Mouse (Mus musculus) embryonic facial prominence, embryonic 13.5 days (tissue): ENCODE results near the gene Abcg5. TPM values are rescaled to one million over a fixed set of nuclear protein-coding genes. Genes with fewer than 3 reads are reported as not detected.

Source experiments
- ATAC-seq: fragments of 200-750 bp; cut with Nextera tagmentation; 2 replicates; pipeline ENCODE4 v1.8.0; 2017; ENCODE audit warnings: low read depth; ENCODE audit not compliant: insufficient number of reproducible peaks, insufficient read depth, low FRiP score, low TSS enrichment
- H3K27ac ChIP-seq: fragments of 300-500 bp; sonication (generic); 2 replicates; pipeline ENCODE4 v1.5.1; 2015; ENCODE audit warnings: moderate library complexity, mild to moderate bottlenecking, inconsistent platforms
- H3K27me3 ChIP-seq: fragments of 300-500 bp; sonication (generic); 2 replicates; pipeline ENCODE4 v1.6.1; 2015; ENCODE audit warnings: mild to moderate bottlenecking, inconsistent platforms
- H3K36me3 ChIP-seq: fragments of 300-500 bp; sonication (generic); 2 replicates; pipeline ENCODE4 v1.6.1; 2015; ENCODE audit warnings: mild to moderate bottlenecking, inconsistent platforms
- H3K4me1 ChIP-seq: fragments of 300-500 bp; sonication (generic); 2 replicates; pipeline ENCODE4 v1.6.1; 2015; ENCODE audit warnings: inconsistent platforms
- H3K4me2 ChIP-seq: fragments of 300-500 bp; sonication (generic); 2 replicates; pipeline ENCODE4 v1.6.1; 2015; ENCODE audit warnings: moderate library complexity, mild to moderate bottlenecking, inconsistent platforms
- H3K4me3 ChIP-seq: fragments of 300-500 bp; sonication (generic); 2 replicates; pipeline ENCODE4 v1.5.1; 2015; ENCODE audit warnings: mild to moderate bottlenecking, inconsistent platforms
- H3K9ac ChIP-seq: fragments of 300-500 bp; sonication (generic); 2 replicates; pipeline ENCODE4 v1.6.1; 2015; ENCODE audit warnings: mild to moderate bottlenecking, inconsistent platforms
- H3K9me3 ChIP-seq: fragments of 300-500 bp; sonication (generic); 2 replicates; pipeline ENCODE4 v1.6.1; 2016; ENCODE audit warnings: inconsistent platforms
- WGBS: fragments of 180-500 bp; shearing (Covaris S2); methylation state at CpG from one replicate; pipeline ENCODE4 v1.1.7; 2015; ENCODE audit warnings: mixed read lengths; 5-methylcytosine and 5-hydroxymethylcytosine counted together
- polyA plus RNA-seq: library from polyadenylated mRNA; unstranded; fragments of >200 nt; fragmentation: Nextera tagmentation; extraction: Ambion mirVana; gene quantifications from 2 replicates; pipeline ENCODE4 v1.2.1, GENCODE M21; 2015

The Abcg5 gene
- polyA plus RNA-seq = 3.0 and 4.8 TPM in 2 replicates

DNA sequence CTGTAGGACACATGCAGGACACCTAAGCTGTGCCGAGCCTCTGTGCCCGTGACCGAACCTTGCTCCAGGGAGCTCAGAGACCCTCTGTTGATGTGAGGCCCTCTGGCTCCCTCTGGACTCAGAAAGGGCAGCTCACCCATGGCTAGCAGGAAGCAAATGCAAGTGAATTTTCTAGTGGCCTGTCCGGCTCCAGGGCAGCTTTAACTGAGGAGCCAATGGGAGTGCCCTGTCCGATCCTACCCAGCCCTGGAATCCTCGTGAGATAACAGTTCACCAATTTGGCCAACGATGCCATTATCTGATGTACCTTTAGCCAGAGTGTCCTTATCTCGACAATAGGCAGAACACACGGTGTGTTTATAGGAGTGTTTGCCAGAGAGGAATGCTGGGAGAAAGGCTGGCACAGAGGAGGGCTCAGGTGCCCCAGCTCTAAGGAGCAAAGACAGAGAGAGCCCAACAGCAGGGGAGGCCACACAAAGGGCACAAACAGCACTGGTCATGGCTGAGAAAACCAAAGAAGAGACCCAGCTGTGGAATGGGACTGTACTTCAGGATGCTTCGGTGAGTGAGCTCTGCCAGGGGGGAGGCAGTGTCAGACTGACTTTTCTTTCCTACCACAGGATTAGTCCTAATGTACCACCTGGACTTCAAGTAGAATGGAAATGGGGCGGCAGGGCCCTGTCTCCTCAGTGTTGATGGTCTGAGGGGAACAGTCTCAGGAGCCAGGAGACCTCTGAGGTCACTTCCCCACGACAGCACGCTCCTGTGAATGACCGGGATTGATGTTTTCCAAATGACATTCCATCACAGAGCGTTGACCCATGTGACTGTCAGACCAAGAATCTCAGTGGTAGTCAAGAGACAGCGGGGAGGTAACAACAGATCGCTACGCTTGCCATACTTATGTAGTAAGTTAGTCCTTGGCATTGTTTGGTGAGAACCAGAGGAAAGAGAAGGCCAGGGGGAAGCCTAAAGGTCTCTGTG is at the start of gene Abcg5:
Gene Abcg5, minus strand, starts transcription at position 278 of the 984 bp plus-strand sequence.
- H3K4me1 ChIP-seq = peaks cover 15% of the 10 kb centered on the region
- H3K27me3 ChIP-seq = no peaks in the 10 kb centered on the region
- no peaks in the 10 kb centered on the region for H3K9me3 ChIP-seq
- H3K9ac ChIP-seq = no peak within 1 kb of the TSS
- H3K4me3 ChIP-seq = no peak within 1 kb of the TSS
- ATAC-seq = no peak
- no peaks in the 10 kb centered on the region for H3K36me3 ChIP-seq
- H3K4me2 ChIP-seq = no peak within 1 kb of the TSS
- 80% methylated on average over 18 of the region's 18 CpGs for WGBS
- no peak within 1 kb of the TSS for H3K27ac ChIP-seq

DNA sequence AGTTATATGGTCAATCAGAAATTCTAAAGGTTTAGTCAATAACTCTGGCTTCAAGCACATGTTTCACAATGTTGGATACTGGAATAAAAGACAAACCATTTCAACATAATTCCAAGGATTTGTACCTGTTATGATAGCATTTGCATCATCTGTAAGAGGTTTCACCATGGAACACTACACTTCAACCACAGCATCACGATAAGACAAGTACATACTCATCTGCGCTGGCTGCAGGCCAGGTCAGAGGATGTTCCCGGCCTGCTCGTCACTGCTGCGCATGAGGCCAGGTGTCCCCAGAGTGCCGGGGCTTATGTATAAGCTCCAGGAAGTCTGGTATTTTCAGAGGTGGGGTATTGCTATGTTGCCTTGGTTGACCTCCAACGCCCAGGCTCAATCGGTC is 49.8 kb upstream of the Abcg5 start:
- Histone ChIP-seq H3K4me2 (no peak overlapping the region), H3K36me3 (peaks cover 31% of the 10 kb centered on the region), H3K4me3 (no peak overlapping the region), H3K9ac (no peak overlapping the region), H3K27me3 (no peaks in the 10 kb centered on the region), H3K4me1 (peaks cover 8% of the 10 kb centered on the region), H3K9me3 (no peaks in the 10 kb centered on the region), H3K27ac (no peak overlapping the region)
- ATAC-seq = no peak
- WGBS = 92% methylated on average over 8 of the region's 8 CpGs

DNA sequence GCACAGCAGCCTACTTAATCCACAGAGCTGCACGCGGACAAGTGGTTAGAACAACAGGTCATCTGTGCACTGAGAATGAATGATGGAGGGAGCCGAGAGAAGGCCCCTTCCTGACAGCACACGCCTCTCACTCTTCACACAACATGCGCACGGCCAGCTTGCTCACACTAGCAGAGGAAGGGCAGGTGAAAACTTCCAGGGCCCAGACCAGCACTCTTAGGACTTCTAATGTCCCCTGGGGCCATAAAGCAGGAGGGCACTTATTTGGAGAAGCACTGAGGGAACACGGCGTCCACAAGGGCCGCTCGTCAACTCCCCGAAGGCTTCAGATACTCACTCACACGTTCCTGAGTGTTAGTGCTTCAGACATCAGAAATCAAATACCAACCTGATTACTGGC is 48.5 kb upstream of the Abcg5 start:
- H3K4me1 ChIP-seq = no peaks in the 10 kb centered on the region
- H3K9me3 ChIP-seq = no peaks in the 10 kb centered on the region
- no peak for ATAC-seq
- H3K9ac ChIP-seq = no peak overlapping the region
- no peak overlapping the region for H3K4me3 ChIP-seq
- H3K36me3 ChIP-seq = peaks cover 33% of the 10 kb centered on the region
- H3K27ac ChIP-seq = no peak overlapping the region
- 90% methylated on average over 12 of the region's 12 CpGs for WGBS
- H3K4me2 ChIP-seq = no peak overlapping the region
- no peaks in the 10 kb centered on the region for H3K27me3 ChIP-seq

DNA sequence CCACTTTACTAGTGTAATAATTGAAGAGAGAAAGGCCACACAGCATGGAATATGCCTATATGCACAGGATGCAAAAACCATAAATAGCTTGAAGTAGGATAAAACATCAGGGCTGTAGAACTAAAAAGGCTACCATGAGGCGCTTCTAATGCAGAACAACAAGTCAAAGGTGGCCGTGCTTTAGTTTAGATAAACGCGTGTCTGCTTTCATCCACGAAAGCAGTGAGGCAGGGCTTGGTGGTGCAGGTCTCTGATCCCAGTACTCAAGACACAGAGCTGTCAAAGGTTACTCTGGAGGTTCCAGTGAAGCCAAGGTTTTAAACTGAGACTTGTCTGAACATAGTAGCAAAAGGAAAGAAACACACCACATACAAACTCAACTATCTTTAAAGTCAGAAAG is 46.3 kb upstream of the Abcg5 start:
- Histone ChIP-seq H3K4me1 (no peaks in the 10 kb centered on the region), H3K36me3 (peaks cover 48% of the 10 kb centered on the region), H3K27me3 (no peaks in the 10 kb centered on the region), H3K9me3 (no peaks in the 10 kb centered on the region), H3K27ac (no peak overlapping the region), H3K4me3 (no peak overlapping the region), H3K9ac (no peak overlapping the region), H3K4me2 (no peak overlapping the region)
- 92% methylated on average over 5 of the region's 5 CpGs for WGBS
- ATAC-seq = no peak

DNA sequence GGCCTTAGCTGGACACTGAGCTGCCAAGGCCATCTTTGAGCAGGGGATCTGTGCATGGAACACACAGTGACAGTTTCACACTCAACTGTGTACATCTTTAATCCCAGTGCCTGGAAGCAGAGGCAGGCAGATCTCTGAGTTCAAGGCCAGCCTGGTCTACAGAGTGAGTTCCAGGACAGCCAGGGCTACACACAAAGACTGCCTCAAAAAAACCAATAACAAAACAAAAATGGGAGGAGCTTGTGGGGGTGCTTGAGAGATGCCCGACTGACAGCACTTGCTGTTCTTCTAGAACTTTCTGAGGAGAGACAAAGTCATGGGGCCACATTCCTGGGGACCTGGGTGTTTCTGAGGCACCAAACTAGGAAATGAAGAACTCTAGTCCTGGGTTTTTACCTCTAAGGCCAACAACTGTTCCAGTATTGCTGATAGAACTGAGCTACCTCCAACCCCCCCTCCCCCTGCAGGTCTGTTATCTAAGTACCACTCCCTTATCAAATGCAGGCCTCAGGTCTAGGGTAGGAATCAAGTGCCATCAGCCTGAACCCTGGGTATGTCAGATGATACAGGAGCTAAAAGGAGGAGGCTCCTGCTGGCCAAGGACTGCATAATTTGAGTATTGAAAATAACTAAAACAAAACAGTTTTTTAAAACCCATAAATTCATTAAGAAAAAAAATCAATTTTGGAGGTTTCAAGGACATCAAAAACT is 45.5 kb upstream of the Abcg5 start:
- no peak for ATAC-seq
- H3K4me1 ChIP-seq = no peaks in the 10 kb centered on the region
- no peak overlapping the region for H3K4me2 ChIP-seq
- H3K36me3 ChIP-seq = peaks cover 51% of the 10 kb centered on the region
- WGBS = 79% methylated on average over 1 of the region's 1 CpGs
- H3K27me3 ChIP-seq = no peaks in the 10 kb centered on the region
- no peak overlapping the region for H3K27ac ChIP-seq
- H3K4me3 ChIP-seq = no peak overlapping the region
- H3K9ac ChIP-seq = no peak overlapping the region
- H3K9me3 ChIP-seq = no peaks in the 10 kb centered on the region

DNA sequence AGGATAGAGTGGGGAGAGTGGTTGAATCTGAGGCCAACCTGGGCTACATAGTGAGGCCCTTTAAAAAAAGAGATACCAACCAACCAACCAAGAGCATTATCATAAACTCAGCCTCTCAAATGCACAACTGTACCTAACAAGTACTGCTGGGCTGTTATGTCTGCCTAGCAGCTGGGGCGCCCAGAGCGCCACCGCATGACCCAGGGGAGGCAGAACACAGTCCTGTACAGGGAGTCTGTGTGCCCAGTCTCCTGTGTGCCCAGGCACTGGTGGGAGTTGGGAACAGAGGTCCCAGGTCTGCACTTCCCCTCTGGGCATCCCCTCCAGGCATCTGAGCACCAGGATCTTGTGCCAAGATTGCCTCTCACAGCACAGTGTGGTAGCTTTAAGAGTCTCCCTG is 42.4 kb upstream of the Abcg5 start:
- H3K9me3 ChIP-seq = no peaks in the 10 kb centered on the region
- 93% methylated on average over 3 of the region's 3 CpGs for WGBS
- H3K27me3 ChIP-seq = no peaks in the 10 kb centered on the region
- no peak overlapping the region for H3K4me3 ChIP-seq
- no peaks in the 10 kb centered on the region for H3K4me1 ChIP-seq
- ATAC-seq = no peak
- no peak overlapping the region for H3K9ac ChIP-seq
- H3K27ac ChIP-seq = no peak overlapping the region
- H3K36me3 ChIP-seq = peaks cover 55% of the 10 kb centered on the region
- H3K4me2 ChIP-seq = no peak overlapping the region

DNA sequence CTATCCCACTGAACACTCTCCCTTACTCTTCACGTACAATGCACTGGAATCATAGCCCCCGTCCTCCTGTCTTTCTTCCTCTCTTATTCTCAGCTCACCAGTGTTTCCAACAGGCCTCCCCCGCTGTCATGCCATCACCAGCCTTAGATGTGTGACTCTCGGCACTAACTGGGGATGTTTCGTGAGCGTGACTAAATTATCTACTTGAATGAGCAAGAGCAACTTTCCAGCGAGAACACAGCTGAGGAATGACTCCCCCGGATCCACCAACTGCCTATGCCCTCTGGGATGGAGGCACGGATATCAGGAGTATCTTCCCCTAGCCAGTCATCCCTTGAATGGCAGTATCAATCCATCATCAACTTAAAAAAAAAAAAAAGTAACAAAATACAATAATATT is 41.2 kb upstream of the Abcg5 start:
- Histone ChIP-seq H3K27ac (no peak overlapping the region), H3K36me3 (peaks cover 50% of the 10 kb centered on the region), H3K9ac (no peak overlapping the region), H3K4me1 (no peaks in the 10 kb centered on the region), H3K9me3 (no peaks in the 10 kb centered on the region), H3K27me3 (no peaks in the 10 kb centered on the region), H3K4me3 (no peak overlapping the region), H3K4me2 (no peak overlapping the region)
- WGBS = 79% methylated on average over 9 of the region's 9 CpGs
- no peak for ATAC-seq

DNA sequence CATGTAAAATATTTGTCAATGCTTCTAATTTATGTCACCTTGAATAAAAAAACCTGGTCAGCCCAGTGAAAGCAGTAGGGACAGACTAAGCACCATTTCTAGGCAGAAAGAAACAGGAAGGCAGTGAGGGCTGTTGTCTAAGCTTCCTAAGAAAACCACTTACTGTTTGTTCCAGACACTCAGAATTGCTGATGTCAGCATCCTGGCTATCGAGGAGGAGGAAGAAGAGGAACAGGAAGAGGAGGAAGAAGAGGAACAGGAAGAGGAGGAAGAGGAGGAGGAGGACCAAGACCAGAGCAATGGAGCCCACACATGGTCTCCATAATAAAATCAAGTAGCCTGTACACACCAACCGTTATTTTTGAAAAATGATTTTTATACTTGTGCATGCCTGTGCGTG is 36.3 kb upstream of the Abcg5 start:
- H3K4me1 ChIP-seq = peaks cover 14% of the 10 kb centered on the region
- no peak for ATAC-seq
- no peaks in the 10 kb centered on the region for H3K27me3 ChIP-seq
- no peak overlapping the region for H3K27ac ChIP-seq
- no peaks in the 10 kb centered on the region for H3K9me3 ChIP-seq
- no peak overlapping the region for H3K4me2 ChIP-seq
- 76% methylated on average over 3 of the region's 3 CpGs for WGBS
- peaks cover 27% of the 10 kb centered on the region for H3K36me3 ChIP-seq
- H3K4me3 ChIP-seq = no peak overlapping the region
- H3K9ac ChIP-seq = no peak overlapping the region

DNA sequence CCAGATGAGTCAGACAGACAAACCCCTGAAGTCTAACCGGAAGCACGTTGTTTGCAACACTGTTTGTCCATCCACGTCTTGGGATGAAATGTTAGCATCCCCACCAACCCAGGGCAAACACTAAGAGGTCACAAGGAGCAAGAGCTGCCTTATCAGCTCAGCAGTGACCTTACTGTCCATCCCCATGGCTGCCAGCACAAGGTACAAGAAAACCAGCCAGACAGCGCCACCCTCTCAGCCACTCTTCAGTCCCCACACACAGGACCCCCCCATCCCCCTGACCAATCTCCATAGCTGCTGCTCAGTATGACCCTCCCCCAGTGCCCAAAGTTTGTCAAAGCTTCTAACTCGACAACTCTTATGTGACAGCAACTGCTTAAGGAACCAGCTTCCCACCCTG is 34.6 kb upstream of the Abcg5 start:
- Histone ChIP-seq H3K9ac (no peak overlapping the region), H3K27me3 (no peaks in the 10 kb centered on the region), H3K4me2 (no peak overlapping the region), H3K36me3 (peaks cover 22% of the 10 kb centered on the region), H3K9me3 (no peaks in the 10 kb centered on the region), H3K27ac (no peak overlapping the region), H3K4me1 (peaks cover 17% of the 10 kb centered on the region), H3K4me3 (no peak overlapping the region)
- ATAC-seq = no peak
- 35% methylated on average over 5 of the region's 5 CpGs for WGBS

DNA sequence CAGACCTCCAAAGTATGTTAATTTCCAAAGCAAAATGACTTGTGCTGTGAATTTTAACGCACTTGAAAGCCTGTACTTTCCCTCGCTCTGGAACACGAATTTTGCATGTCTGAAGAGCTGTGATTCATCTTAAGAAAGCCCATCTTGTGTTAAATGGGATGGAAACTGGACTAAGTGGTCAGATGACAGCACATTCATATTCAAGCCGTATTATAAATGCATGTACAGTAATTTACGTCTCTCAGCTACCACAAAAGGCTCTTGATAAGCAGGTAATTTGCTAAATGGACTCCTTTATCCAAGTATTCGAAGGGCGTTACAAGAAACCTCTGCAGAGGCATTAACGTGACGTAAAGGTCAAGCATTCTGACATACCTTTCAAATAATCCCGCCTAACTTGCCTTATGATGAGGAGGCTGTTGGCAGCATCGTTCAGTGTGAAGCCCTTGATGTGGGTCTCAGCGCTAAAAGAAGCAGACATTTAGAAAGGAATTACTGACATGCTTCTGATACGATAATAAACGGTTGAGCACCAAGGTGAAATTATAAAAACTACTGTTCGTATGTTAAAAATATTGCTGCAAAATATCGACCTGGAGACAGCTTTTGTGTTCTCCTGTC is 33.6 kb upstream of the Abcg5 start:
- WGBS = 66% methylated on average over 16 of the region's 16 CpGs
- peaks cover 17% of the 10 kb centered on the region for H3K36me3 ChIP-seq
- H3K4me1 ChIP-seq = peaks cover 17% of the 10 kb centered on the region
- H3K27me3 ChIP-seq = no peaks in the 10 kb centered on the region
- H3K4me3 ChIP-seq = no peak overlapping the region
- H3K9me3 ChIP-seq = no peaks in the 10 kb centered on the region
- no peak overlapping the region for H3K9ac ChIP-seq
- no peak overlapping the region for H3K27ac ChIP-seq
- no peak for ATAC-seq
- H3K4me2 ChIP-seq = no peak overlapping the region

DNA sequence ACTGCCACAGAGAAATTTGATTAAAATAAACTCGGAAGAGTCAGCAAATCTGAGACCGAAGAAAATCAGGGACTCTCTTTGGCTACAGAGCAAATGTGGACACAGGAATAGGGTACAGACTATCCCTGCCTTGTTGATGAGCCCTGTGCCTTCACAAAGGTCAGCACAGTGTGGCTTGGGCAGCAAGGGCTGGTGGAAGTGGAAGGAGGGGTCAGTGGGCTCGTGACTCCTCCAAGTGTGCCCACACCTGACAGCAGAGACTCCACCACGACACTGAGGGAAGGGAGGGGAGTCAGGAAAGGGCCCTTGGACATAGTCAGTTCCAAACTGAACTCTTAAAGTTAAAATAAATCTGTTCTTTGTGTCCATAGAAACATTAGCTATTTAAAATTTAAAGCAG is 32.1 kb upstream of the Abcg5 start:
- no peaks in the 10 kb centered on the region for H3K27me3 ChIP-seq
- 49% methylated on average over 4 of the region's 4 CpGs for WGBS
- no peak overlapping the region for H3K4me3 ChIP-seq
- no peak overlapping the region for H3K9ac ChIP-seq
- H3K4me1 ChIP-seq = peaks cover 17% of the 10 kb centered on the region
- H3K27ac ChIP-seq = no peak overlapping the region
- no peaks in the 10 kb centered on the region for H3K9me3 ChIP-seq
- H3K4me2 ChIP-seq = no peak overlapping the region
- H3K36me3 ChIP-seq = peaks cover 11% of the 10 kb centered on the region
- ATAC-seq = no peak
